Mouse (Mus musculus) olfactory bulb, adult 2 months (tissue): ENCODE results near the gene Slc16a6.

Experiments
- CTCF ChIP-seq: fragments of 200-500 bp; IDR thresholded peaks from 2 replicates; pipeline ENCODE4 v1.5.1; 2012; ENCODE audit warnings: low read depth, mild to moderate bottlenecking, low read length, moderate library complexity; ENCODE audit not compliant: insufficient read depth
- POLR2A ChIP-seq: fragments of 200-500 bp; IDR thresholded peaks from 2 replicates; pipeline ENCODE4 v1.6.1; 2012; ENCODE audit warnings: mild to moderate bottlenecking, low read depth, low read length, moderate library complexity; ENCODE audit not compliant: insufficient read depth

- TF ChIP-seq CTCF (no peak), POLR2A (no peak)
Measured at GRCm38 (mm10) chr11:109416709-109417420, 56.5 kb downstream of the Slc16a6 start.
